ENCODE assay signal across 17 mouse cellular contexts in the genomic region with DNA sequence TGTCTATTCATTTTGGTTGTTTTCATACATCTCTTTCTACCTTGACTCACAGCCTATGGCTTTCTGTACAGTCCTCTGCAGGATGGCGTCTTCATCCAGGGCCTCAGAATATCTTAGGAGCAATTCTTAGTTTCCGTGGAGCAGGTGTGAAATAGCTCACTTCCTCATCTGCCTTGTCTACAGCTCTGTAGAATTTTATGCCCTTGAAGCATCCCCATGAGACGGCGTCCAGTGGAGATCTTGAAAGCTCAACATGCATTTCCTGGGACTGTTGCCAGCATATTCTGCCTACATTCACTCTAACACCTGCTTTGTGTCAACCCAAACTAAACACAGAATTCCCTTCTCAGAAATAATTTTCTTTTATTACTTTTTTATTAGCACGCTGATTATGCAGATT.
DNase-seq lines count a peak whose midpoint lies in the region; ATAC-seq and TF ChIP-seq lines count a peak whose summit lies in the region.
"Had no signal": no experiment of that assay in that cellular context is flagged by ENCODE, and none has a peak within 500 bp of the region (broad histone marks: within the 10 kb centered on the region; RNA-seq: fewer than 3 reads in every experiment).

No protein-coding gene starts in this region.

- no peak for DNase-seq in forebrain, postnatal 0 days
- peak; percentile 24 for DNase-seq in left cerebral cortex, adult 11 months (ENCODE audit: low spot score)
- DNase-seq in left cerebral cortex, adult 2 months (ENCODE audit: extremely low spot score in 1 of 2, low spot score in 2 of 2): no peak
- DNase-seq in stomach, postnatal 0 days (ENCODE audit: low spot score): no peak
- DNase-seq: gastrocnemius, adult 2 months; heart, postnatal 14 days; kidney, postnatal 36 days had no signal

- H3K4me3 ChIP-seq in forebrain, embryonic 16.5 days (replicated peaks; ENCODE audit: low read length): no peak overlapping the region
- H3K4me3 ChIP-seq in forebrain, postnatal 0 days (ENCODE audit: low read depth, low read length): no peak overlapping the region
- no peak overlapping the region for H3K4me3 ChIP-seq in left cerebral cortex, adult 2 months
- no peak overlapping the region for H3K4me3 ChIP-seq in stomach, embryonic 15.5 days (replicated peaks)
- no peak overlapping the region for H3K4me3 ChIP-seq in stomach, postnatal 0 days (ENCODE audit: low read depth, low read length)
- no peak overlapping the region for H3K4me3 ChIP-seq in liver, embryonic 12.5 days
- H3K4me3 ChIP-seq: embryonic facial prominence, embryonic 12.5 days; gastrocnemius, adult 2 months; limb, embryonic 15.5 days; neural tube, embryonic 12.5 days had no signal

- H3K27me3 ChIP-seq in forebrain, embryonic 16.5 days (replicated peaks; ENCODE audit: control insufficient read depth, insufficient read depth, low read length): no peaks in the 10 kb centered on the region
- no peaks in the 10 kb centered on the region for H3K27me3 ChIP-seq in forebrain, postnatal 0 days (ENCODE audit: insufficient read depth, low read length)
- H3K27me3 ChIP-seq in stomach, embryonic 15.5 days (replicated peaks): no peaks in the 10 kb centered on the region
- no peaks in the 10 kb centered on the region for H3K27me3 ChIP-seq in stomach, postnatal 0 days (ENCODE audit: control insufficient read depth, insufficient read depth, low read length)
- no peaks in the 10 kb centered on the region for H3K27me3 ChIP-seq in liver, embryonic 12.5 days (replicated peaks)
- H3K27me3 ChIP-seq: embryonic facial prominence, embryonic 12.5 days; limb, embryonic 15.5 days; neural tube, embryonic 12.5 days had no signal

- peak; percentile 75 for ATAC-seq in forebrain, embryonic 16.5 days
- ATAC-seq in forebrain, postnatal 0 days: no peak
- peak; percentile 43; the same call in 1 of the 2 replicates for ATAC-seq in stomach, embryonic 15.5 days (ENCODE audit: insufficient read depth, low FRiP score, low read depth)
- ATAC-seq in stomach, postnatal 0 days (ENCODE audit: low FRiP score, low TSS enrichment): no peak
- ATAC-seq in liver, embryonic 12.5 days: no peak
- no peak for ATAC-seq in erythroblast, adult 5-6 weeks (replicated peaks; ENCODE audit: low FRiP score, poor library complexity, severe bottlenecking)
- ATAC-seq: CD4-positive, CD25-positive, alpha-beta regulatory T cell, adult 4 months; intestine, postnatal 0 days; lung, postnatal 0 days had no signal

- intact Hi-C loops in left cerebral cortex, adult 2 months (cut with DNase I): no loop called here

- H3K9me3 ChIP-seq in forebrain, embryonic 16.5 days (ENCODE audit: control insufficient read depth, low read length): no peaks in the 10 kb centered on the region
- H3K9me3 ChIP-seq in forebrain, postnatal 0 days (ENCODE audit: low read length): no peaks in the 10 kb centered on the region
- no peaks in the 10 kb centered on the region for H3K9me3 ChIP-seq in stomach, embryonic 15.5 days
- H3K9me3 ChIP-seq in stomach, postnatal 0 days (ENCODE audit: control insufficient read depth, low read length): no peaks in the 10 kb centered on the region
- no peaks in the 10 kb centered on the region for H3K9me3 ChIP-seq in liver, embryonic 12.5 days (replicated peaks)
- H3K9me3 ChIP-seq: embryonic facial prominence, embryonic 12.5 days; limb, embryonic 15.5 days; neural tube, embryonic 12.5 days had no signal

- no peak overlapping the region for H3K27ac ChIP-seq in forebrain, embryonic 16.5 days (ENCODE audit: low read length)
- H3K27ac ChIP-seq in forebrain, postnatal 0 days (ENCODE audit: low read depth, low read length): no peak overlapping the region
- H3K27ac ChIP-seq in left cerebral cortex, adult 2 months: no peak overlapping the region; the same call in 1 of the 2 replicates
- H3K27ac ChIP-seq in stomach, embryonic 15.5 days: no peak overlapping the region
- H3K27ac ChIP-seq in stomach, postnatal 0 days (replicated peaks): no peak overlapping the region
- H3K27ac ChIP-seq in liver, embryonic 12.5 days: no peak overlapping the region
- H3K27ac ChIP-seq: embryonic facial prominence, embryonic 12.5 days; gastrocnemius, adult 2 months; limb, embryonic 15.5 days; neural tube, embryonic 12.5 days had no signal

- no peak overlapping the region for H3K9ac ChIP-seq in forebrain, embryonic 16.5 days (replicated peaks; ENCODE audit: low read depth, low read length)
- H3K9ac ChIP-seq in forebrain, postnatal 0 days: no peak overlapping the region
- H3K9ac ChIP-seq in stomach, embryonic 15.5 days: no peak overlapping the region
- no peak overlapping the region for H3K9ac ChIP-seq in stomach, postnatal 0 days (ENCODE audit: low read length)
- no peak overlapping the region for H3K9ac ChIP-seq in liver, embryonic 12.5 days
- H3K9ac ChIP-seq: embryonic facial prominence, embryonic 12.5 days; limb, embryonic 15.5 days; neural tube, embryonic 12.5 days had no signal

- no peaks in the 10 kb centered on the region for H3K4me1 ChIP-seq in forebrain, embryonic 16.5 days (replicated peaks; ENCODE audit: control insufficient read depth, insufficient read depth, low read length)
- no peaks in the 10 kb centered on the region for H3K4me1 ChIP-seq in forebrain, postnatal 0 days (ENCODE audit: insufficient read depth)
- H3K4me1 ChIP-seq in stomach, embryonic 15.5 days: no peaks in the 10 kb centered on the region
- H3K4me1 ChIP-seq in stomach, postnatal 0 days (replicated peaks; ENCODE audit: control insufficient read depth, insufficient read depth): no peaks in the 10 kb centered on the region
- no peaks in the 10 kb centered on the region for H3K4me1 ChIP-seq in liver, embryonic 12.5 days
- H3K4me1 ChIP-seq: embryonic facial prominence, embryonic 12.5 days; limb, embryonic 15.5 days; neural tube, embryonic 12.5 days had no signal

- H3K4me2 ChIP-seq in forebrain, embryonic 16.5 days (ENCODE audit: low read length): no peak overlapping the region
- no peak overlapping the region for H3K4me2 ChIP-seq in forebrain, postnatal 0 days (ENCODE audit: low read depth)
- no peak overlapping the region for H3K4me2 ChIP-seq in stomach, embryonic 15.5 days
- no peak overlapping the region for H3K4me2 ChIP-seq in stomach, postnatal 0 days (replicated peaks; ENCODE audit: low read depth)
- no peak overlapping the region for H3K4me2 ChIP-seq in liver, embryonic 12.5 days
- H3K4me2 ChIP-seq: embryonic facial prominence, embryonic 12.5 days; limb, embryonic 15.5 days; neural tube, embryonic 12.5 days had no signal

- TF ChIP-seq EP300 in stomach, postnatal 0 days (optimal IDR thresholded peaks at IDR 0.05): no peak

- 45% methylated on average over 5 of the region's 5 CpGs for WGBS in forebrain, embryonic 16.5 days
- WGBS in forebrain, postnatal 0 days: 51% methylated on average over 5 of the region's 5 CpGs
- 45% methylated on average over 5 of the region's 5 CpGs for WGBS in stomach, embryonic 15.5 days
- WGBS in stomach, postnatal 0 days: 37% methylated on average over 5 of the region's 5 CpGs
- 66% methylated on average over 5 of the region's 5 CpGs for WGBS in liver, embryonic 12.5 days (ENCODE audit: insufficient replicate concordance)

- H3K36me3 ChIP-seq in forebrain, embryonic 16.5 days (ENCODE audit: control insufficient read depth, insufficient read depth): no peaks in the 10 kb centered on the region
- no peaks in the 10 kb centered on the region for H3K36me3 ChIP-seq in forebrain, postnatal 0 days (ENCODE audit: insufficient read depth)
- no peaks in the 10 kb centered on the region for H3K36me3 ChIP-seq in stomach, embryonic 15.5 days
- H3K36me3 ChIP-seq in stomach, postnatal 0 days (ENCODE audit: control insufficient read depth, insufficient read depth, low read length): no peaks in the 10 kb centered on the region
- H3K36me3 ChIP-seq in liver, embryonic 12.5 days: no peaks in the 10 kb centered on the region
- H3K36me3 ChIP-seq: embryonic facial prominence, embryonic 12.5 days; limb, embryonic 15.5 days; neural tube, embryonic 12.5 days had no signal

- TF ChIP-seq CTCF in forebrain, postnatal 0 days (IDR thresholded peaks at IDR 0.05; ENCODE audit: low read depth): no peak
- no peak for TF ChIP-seq CTCF in left cerebral cortex, adult 2 months (IDR thresholded peaks at IDR 0.05)
- no peak for TF ChIP-seq CTCF in stomach, postnatal 0 days (IDR thresholded peaks at IDR 0.05; ENCODE audit: low read depth)

Comparison
In these comparisons a context has a peak if more than half of its experiments do, and no peak if none do; other contexts are left out.
1. ATAC-seq: peak in forebrain, embryonic 16.5 days (single experiment) and stomach, embryonic 15.5 days (single experiment); none in forebrain, postnatal 0 days (single experiment), stomach, postnatal 0 days (single experiment), liver, embryonic 12.5 days (single experiment) and erythroblast, adult 5-6 weeks (single experiment).